Mouse (Mus musculus) heart, postnatal 0 days (tissue): ENCODE measurements at regions not wholly inside any gene's neighbourhood (a gene's known extent, or its start where the extent isn't known, plus 50 kb on each side); places are given as distances from the start of the nearest gene placed in this dataset.

ENCODE experiments used
- CTCF ChIP-seq: IDR thresholded peaks from 2 replicates; pipeline ENCODE4 v1.5.1; 2016; ENCODE audit warnings: antibody characterized with exemption, control low read depth, low read depth
- EP300 ChIP-seq: IDR thresholded peaks from 2 replicates; pipeline ENCODE4 v1.6.1; 2016; ENCODE audit warnings: antibody characterized with exemption, low read depth

GRCm38 (mm10) chr16:29911164-29911571 lies 153.0 kb upstream of the Hes1 start:
- no peak for TF ChIP-seq CTCF
- TF ChIP-seq EP300: no peak
